Mouse (Mus musculus) NIH3T3 (cell line): Measurements from ENCODE around the gene Dgkq.
A peak's percentile ranks its signal among the peaks of the same experiment; 100 is the strongest.

Experiments used
- DNase-seq: peaks from one replicate; pipeline ENCODE4 v3.0.0-alpha.2; 2012; ENCODE audit warnings: low read depth

The Dgkq gene

GRCm38 (mm10) chr5:108668977-108669936, at the start of gene Dgkq:
TSS of gene Dgkq (minus strand) at chr5:108669672.
- DNase-seq = peak; percentile 92

GRCm38 (mm10) chr5:108718051-108718450, 48.6 kb upstream of the Dgkq start:
- no peak for DNase-seq

GRCm38 (mm10) chr5:108715974-108716373, 46.5 kb upstream of the Dgkq start:
- no peak for DNase-seq

- DNase-seq = peak; percentile 74
These were observed 44.7 kb upstream of the Dgkq start for GRCm38 (mm10) chr5:108714149-108714548.

- DNase-seq = peak; percentile 50
These were observed 44.2 kb upstream of the Dgkq start for GRCm38 (mm10) chr5:108713691-108714090.

GRCm38 (mm10) chr5:108713096-108713495, 43.6 kb upstream of the Dgkq start:
- DNase-seq = peak; percentile 72

- no peak for DNase-seq
These were observed 42.5 kb upstream of the Dgkq start for GRCm38 (mm10) chr5:108711968-108712367.

GRCm38 (mm10) chr5:108708981-108709731, 39.7 kb upstream of the Dgkq start:
- DNase-seq = no peak

GRCm38 (mm10) chr5:108708419-108708818, 38.9 kb upstream of the Dgkq start:
- DNase-seq = no peak

GRCm38 (mm10) chr5:108707758-108708157, 38.3 kb upstream of the Dgkq start:
- no peak for DNase-seq

- no peak for DNase-seq
These were observed 34.5 kb upstream of the Dgkq start for GRCm38 (mm10) chr5:108703754-108704626.

- DNase-seq = no peak
These were observed 32.0 kb upstream of the Dgkq start for GRCm38 (mm10) chr5:108701341-108702021.

- DNase-seq = no peak
These were observed 30.9 kb upstream of the Dgkq start for GRCm38 (mm10) chr5:108700346-108700745.

GRCm38 (mm10) chr5:108697341-108697753, 27.9 kb upstream of the Dgkq start:
- DNase-seq = peak; percentile 73

- DNase-seq = no peak
These were observed 27.1 kb upstream of the Dgkq start for GRCm38 (mm10) chr5:108696542-108696941.

GRCm38 (mm10) chr5:108695861-108696260, 26.4 kb upstream of the Dgkq start:
- DNase-seq = no peak

GRCm38 (mm10) chr5:108694352-108695261, 25.1 kb upstream of the Dgkq start:
- peak; percentile 51 for DNase-seq

GRCm38 (mm10) chr5:108693872-108694288, 24.4 kb upstream of the Dgkq start:
- DNase-seq = peak; percentile 95

GRCm38 (mm10) chr5:108692271-108692670, 22.8 kb upstream of the Dgkq start, which contains the start of gene Fgfrl1:
TSS of gene Fgfrl1 (plus strand) at chr5:108692382.
- DNase-seq = peak; percentile 82

- DNase-seq = no peak
These were observed 21.7 kb upstream of the Dgkq start for GRCm38 (mm10) chr5:108691152-108691551.
